Mouse (Mus musculus): ENCODE data around the gene Gm19684. TPM values are rescaled to one million over a fixed set of nuclear protein-coding genes. Genes with fewer than 3 reads are reported as not detected.

Gene Gm19684
- 1.5 TPM for polyA plus RNA-seq (2017; shearing (Covaris generic))

DNA sequence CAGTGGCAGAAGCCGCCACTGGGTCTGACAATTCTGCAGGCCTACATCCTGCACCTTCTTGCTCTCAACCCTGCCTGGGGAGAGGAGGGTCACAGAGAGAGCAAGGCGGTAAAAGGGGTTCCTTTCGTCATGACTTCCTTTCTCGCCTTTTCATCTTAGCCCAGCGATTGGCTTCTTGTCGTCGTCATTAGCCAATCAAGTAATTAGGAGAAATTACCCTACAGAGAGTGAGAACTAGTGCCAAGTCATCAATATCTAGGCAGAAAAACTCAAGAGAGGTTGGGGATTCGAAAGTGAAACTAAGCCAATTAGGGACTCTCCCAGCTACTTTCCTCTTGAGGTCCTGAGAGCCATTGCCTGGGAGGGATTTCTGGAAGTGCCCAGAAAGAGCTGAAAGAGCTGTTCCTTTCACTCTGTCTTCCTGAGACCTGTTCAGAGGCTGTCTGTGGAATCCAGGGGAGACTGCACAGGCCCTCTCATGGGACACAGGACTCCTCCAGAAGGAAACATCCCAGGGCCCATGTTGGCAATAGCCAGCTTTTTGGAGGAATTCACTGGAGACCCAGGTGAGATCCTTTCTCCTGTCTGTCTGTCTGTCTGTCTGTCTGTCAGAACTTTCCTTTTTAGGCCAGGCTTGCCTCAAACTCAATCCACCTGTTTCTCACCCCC is at the start of gene Gm19684:
Gm19684 (plus strand) TSS at position 327 of the 669 bp plus-strand sequence.

DNA sequence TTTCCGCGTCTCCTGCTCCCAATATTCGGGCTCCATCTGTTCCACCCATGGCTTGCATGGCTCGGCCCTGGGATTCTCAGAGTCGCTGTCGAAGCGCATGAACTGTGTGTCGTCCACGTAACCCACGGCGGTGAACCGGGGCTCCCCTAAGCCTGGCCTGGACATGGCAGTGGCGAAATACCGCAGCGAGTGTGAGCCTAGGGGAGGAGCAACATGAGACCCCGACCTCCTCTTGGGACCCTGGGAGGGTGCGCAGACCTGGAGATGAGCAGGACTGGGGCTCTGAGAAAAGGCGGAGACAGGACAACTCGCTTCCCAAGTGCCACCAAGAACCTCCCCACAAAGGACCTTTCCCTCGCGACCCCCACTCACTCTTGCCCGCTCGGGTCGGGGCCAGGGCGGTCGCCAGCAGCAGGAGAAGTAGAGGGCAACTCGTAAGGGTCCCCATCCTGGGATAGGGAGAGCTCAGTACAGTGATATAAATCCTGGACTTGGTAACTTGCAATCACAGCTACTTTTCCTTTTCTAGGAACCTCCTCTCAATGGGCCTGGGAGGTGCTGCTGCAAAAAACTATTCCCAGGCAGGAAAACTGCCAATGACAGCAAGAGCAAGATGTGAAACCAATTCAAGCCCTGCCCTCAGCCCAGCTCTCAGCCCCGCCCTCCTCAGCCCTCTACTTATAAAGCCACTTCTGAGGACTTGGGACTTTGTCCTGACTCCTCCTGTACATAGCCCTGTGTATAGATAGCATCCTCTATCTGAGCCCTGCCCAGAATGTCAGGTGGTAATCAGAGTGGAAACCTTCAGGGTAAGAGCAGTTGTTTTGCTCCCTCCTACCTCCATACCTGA is 7.7 kb downstream of the Gm19684 start, which contains the start of gene Gm7030:
Gm7030 (minus strand) TSS at position 458 of the 850 bp plus-strand sequence.

DNA sequence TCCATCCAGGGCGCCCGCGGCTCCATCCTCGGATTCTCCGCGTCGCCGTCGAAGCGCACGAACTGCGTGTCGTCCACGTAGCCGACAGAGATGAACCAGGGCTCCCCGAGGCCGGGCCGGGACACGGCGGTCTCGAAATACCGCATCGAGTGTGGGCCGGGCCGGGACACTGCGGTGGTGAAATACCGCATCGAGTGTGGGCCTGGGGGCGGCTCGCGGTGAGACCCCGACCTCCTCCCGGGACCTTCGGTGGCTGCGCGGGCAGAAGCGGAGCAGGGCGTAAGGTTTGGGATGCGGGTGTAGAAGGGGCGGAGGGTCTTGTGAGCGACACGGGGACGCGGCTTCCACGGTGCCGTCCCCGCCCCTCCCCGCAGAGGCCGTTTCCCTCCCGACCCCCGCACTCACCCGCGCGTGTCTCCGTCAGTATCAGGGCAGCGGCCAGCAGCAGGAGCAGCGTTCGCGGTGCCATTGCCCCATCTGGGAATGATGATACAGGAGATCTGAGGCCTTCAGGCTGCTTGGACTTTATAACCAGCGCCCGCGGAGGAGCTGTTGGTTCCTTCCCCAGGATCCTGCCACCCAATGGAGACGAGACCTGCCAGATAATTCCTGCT is 46.7 kb downstream of the Gm19684 start, which contains the start of gene Gm8909:
Gm8909 (minus strand) TSS at position 499 of the 614 bp plus-strand sequence.

Other genes with a start within 250 kb of the Gm19684 start
- gene Dhx16, start 241.9 kb upstream of the Gm19684 start, polyA plus RNA-seq (2017; shearing (Covaris generic)), result 23.5 TPM
- gene 2310061I04Rik, start 224.2 kb upstream of the Gm19684 start, polyA plus RNA-seq (2017; shearing (Covaris generic)), result 40.7 TPM
- 22.1 TPM for gene Atat1, start 211.6 kb upstream of the Gm19684 start, polyA plus RNA-seq (2017; shearing (Covaris generic))
- gene Mrps18b, start 205.3 kb upstream of the Gm19684 start, polyA plus RNA-seq (2017; shearing (Covaris generic)), result 85.8 TPM
- 59.3 TPM for gene Ppp1r10, start 205.2 kb upstream of the Gm19684 start, polyA plus RNA-seq (2017; shearing (Covaris generic))
- 174 TPM for gene Abcf1, start 151.9 kb upstream of the Gm19684 start, polyA plus RNA-seq (2017; shearing (Covaris generic))
- 20.4 TPM for gene Gnl1, start 141.8 kb upstream of the Gm19684 start, polyA plus RNA-seq (2017; shearing (Covaris generic))
- gene Prr3, start 141.4 kb upstream of the Gm19684 start, polyA plus RNA-seq (2017; shearing (Covaris generic)), result 23.3 TPM
- 19.4 TPM for gene H2-T24, start 101.1 kb upstream of the Gm19684 start, polyA plus RNA-seq (2017; shearing (Covaris generic))
- 776 TPM for gene H2-T23, start 88.8 kb upstream of the Gm19684 start, polyA plus RNA-seq (2017; shearing (Covaris generic))
- gene H2-T22, start 78.9 kb upstream of the Gm19684 start, polyA plus RNA-seq (2017; shearing (Covaris generic)), result 250 TPM
- gene Gm6034, start 78.7 kb upstream of the Gm19684 start, polyA plus RNA-seq (2017; shearing (Covaris generic)), result 0.24 TPM
- 0.30 TPM for gene Gm11127, start 63.3 kb upstream of the Gm19684 start, polyA plus RNA-seq (2017; shearing (Covaris generic))
- not detected for gene Gm7030, start 7.7 kb downstream of the Gm19684 start, polyA plus RNA-seq (2017; shearing (Covaris generic))
- 12.4 TPM for gene Gm8909, start 46.9 kb downstream of the Gm19684 start, polyA plus RNA-seq (2017; shearing (Covaris generic))
- 0.65 TPM for gene H2-T3, start 68.6 kb downstream of the Gm19684 start, polyA plus RNA-seq (2017; shearing (Covaris generic))
- 190 TPM for gene Rpp21, start 136.4 kb downstream of the Gm19684 start, polyA plus RNA-seq (2017; shearing (Covaris generic))
- 25.1 TPM for gene Trim39, start 150.6 kb downstream of the Gm19684 start, polyA plus RNA-seq (2017; shearing (Covaris generic))
- gene H2-M10.2, start 164.8 kb downstream of the Gm19684 start, polyA plus RNA-seq (2017; shearing (Covaris generic)), result not detected
- not detected for gene H2-M10.1, start 204.5 kb downstream of the Gm19684 start, polyA plus RNA-seq (2017; shearing (Covaris generic))
- not detected for gene H2-M10.3, start 246.7 kb downstream of the Gm19684 start, polyA plus RNA-seq (2017; shearing (Covaris generic))

Data from inflammation-experienced regulatory T-cells, adult 16 weeks (primary cell).